Mouse (Mus musculus) kidney, adult 2 months (tissue): Measurements from ENCODE around the gene Pdzd7.

ENCODE experiments used
- CTCF ChIP-seq: fragments of 200-500 bp; conservative IDR thresholded peaks from 2 replicates; pipeline ENCODE4 v1.5.1; 2011; ENCODE audit warnings: low read depth, mild to moderate bottlenecking, control low read depth, low read length, moderate library complexity, mixed read lengths; ENCODE audit not compliant: insufficient read depth, insufficient read length
- POLR2A ChIP-seq: fragments of 200-500 bp; IDR thresholded peaks from one replicate; pipeline ENCODE4 v1.6.1; 2011; ENCODE audit warnings: low read depth, low read length, control low read depth

DNA sequence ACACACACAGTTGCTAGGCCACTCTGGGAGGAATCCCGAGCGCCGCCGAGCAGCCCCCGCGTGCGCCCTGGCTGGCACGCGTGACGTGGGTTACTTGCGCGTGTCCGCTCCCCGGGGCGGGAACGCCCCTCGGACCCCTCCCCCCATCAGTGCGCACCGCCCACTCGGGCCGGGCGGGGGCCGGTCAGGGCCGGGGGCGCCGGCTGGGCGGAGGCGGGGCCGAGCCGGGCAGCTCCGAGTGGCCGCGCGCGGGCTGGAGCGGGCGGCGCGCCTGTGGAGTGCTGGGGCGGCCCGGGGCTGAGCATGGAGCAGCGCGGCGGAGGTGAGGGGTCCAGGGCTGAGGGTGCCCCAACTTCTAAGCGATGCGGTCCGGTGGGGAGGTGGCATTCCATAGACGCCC, 27.6 kb downstream of the Pdzd7 start:
- TF ChIP-seq CTCF (no peak), POLR2A (no peak)
